Mouse (Mus musculus): ENCODE results near the gene Hoxa5. TPM values are rescaled to one million over a fixed set of nuclear protein-coding genes. Genes with fewer than 3 reads are reported as not detected.

The Hoxa5 gene
- polyA plus RNA-seq, 1 experiment from 2014 or later: 19.8 TPM

DNA sequence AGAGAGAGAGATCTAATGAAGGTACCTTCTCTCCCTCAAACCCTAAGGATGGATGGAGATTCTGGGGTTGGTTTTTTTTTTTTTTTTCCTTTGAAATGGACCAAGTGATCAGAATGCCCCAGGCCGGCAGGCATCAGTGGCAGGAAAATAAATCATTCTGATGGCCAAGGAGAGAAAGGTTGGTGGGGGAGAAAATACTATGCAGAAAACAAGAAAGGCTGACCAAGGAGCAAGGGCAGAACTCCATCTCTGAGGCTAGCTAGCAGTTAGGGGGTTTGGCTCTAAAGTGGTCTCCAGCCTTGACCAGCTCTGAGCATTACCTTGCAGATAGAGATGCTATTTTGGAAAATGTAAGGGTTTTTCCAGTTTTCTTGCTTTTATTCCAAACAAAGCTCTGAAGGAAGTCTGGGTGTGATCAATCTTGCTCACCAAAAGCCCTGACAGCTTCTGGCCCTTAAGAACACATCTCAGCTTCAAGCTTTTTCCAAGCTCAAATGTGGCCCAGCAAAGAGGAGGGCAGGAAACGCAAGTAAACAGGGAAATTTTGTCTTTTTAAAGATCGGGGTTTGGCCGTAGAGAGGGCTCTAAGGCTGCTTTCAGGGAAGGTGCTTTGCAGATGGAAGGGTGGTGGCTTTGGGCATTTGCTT lies 37.8 kb downstream of the Hoxa5 start:
- peak overlapping the region; percentile 45 for H3K4me3 ChIP-seq (replicated peaks)
- H3K27ac ChIP-seq: peak overlapping the region; percentile 89
- H3K36me3 ChIP-seq: no peaks in the 10 kb centered on the region
- H3K4me2 ChIP-seq: peak overlapping the region; percentile 58
- no peaks in the 10 kb centered on the region for H3K9me3 ChIP-seq
- peak overlapping the region; percentile 20; the same call in 1 of the 2 replicates for H3K9ac ChIP-seq
- peaks cover 15% of the 10 kb centered on the region for H3K27me3 ChIP-seq (replicated peaks)
- 10% methylated on average over 4 of the region's 4 CpGs for WGBS
- ATAC-seq (ENCODE audit: insufficient read depth, low FRiP score, low read depth): no peak
- H3K4me1 ChIP-seq: peaks cover 27% of the 10 kb centered on the region

DNA sequence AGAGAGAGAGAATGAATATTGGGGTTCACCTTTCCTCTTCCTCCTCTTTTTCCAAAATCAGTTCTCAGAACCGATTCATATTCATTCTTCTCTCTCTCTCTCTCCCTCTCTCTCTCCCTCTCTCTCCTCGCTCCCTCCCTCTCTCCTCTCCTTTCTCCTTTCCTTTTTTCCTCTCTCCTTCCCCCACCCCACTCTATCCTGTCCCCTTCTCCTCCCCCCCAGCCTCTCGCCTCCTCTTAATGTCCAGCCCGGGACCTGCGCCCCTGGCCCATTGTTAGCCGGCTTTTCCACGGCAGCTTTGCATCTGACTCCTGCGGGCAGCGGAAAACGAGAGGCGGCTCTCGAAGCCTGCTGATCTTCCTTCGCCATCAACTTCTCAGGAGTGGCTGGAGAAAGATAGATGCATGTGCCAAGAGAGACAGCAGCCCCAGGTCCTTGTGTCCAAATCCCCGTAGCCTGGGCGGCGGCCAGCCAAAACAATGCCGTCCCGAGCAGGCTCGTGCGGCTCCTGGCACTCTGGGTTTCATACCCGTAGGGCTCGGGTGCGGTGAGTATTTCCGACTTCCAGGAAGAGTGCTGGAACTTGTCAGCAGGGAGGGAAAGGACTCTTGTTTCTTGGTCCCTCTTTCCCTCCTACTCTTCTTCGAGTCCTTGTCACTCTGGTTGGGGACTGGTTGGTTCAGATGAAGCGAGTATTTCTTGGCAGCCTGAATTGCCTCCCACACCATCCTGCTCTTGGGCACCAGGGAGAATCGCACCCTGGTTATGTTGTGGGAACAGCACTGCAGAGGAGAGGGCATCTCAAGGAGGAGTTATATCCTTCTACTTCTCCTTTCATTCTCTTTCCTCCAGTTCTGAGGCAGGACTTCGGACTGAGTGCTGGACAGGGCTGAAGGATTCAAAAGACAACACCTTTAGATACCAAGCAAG lies 38.7 kb downstream of the Hoxa5 start:
- no peaks in the 10 kb centered on the region for H3K36me3 ChIP-seq
- H3K9me3 ChIP-seq: no peaks in the 10 kb centered on the region
- WGBS: 5% methylated on average over 28 of the region's 28 CpGs
- H3K4me2 ChIP-seq: peak overlapping the region; percentile 58
- peak overlapping the region; percentile 89 for H3K27ac ChIP-seq
- peak overlapping the region; percentile 52 for H3K9ac ChIP-seq
- no peak for ATAC-seq (ENCODE audit: insufficient read depth, low FRiP score, low read depth)
- peak overlapping the region; percentile 45 for H3K4me3 ChIP-seq (replicated peaks)
- H3K4me1 ChIP-seq: peaks cover 20% of the 10 kb centered on the region
- peaks cover 9% of the 10 kb centered on the region for H3K27me3 ChIP-seq (replicated peaks)

DNA sequence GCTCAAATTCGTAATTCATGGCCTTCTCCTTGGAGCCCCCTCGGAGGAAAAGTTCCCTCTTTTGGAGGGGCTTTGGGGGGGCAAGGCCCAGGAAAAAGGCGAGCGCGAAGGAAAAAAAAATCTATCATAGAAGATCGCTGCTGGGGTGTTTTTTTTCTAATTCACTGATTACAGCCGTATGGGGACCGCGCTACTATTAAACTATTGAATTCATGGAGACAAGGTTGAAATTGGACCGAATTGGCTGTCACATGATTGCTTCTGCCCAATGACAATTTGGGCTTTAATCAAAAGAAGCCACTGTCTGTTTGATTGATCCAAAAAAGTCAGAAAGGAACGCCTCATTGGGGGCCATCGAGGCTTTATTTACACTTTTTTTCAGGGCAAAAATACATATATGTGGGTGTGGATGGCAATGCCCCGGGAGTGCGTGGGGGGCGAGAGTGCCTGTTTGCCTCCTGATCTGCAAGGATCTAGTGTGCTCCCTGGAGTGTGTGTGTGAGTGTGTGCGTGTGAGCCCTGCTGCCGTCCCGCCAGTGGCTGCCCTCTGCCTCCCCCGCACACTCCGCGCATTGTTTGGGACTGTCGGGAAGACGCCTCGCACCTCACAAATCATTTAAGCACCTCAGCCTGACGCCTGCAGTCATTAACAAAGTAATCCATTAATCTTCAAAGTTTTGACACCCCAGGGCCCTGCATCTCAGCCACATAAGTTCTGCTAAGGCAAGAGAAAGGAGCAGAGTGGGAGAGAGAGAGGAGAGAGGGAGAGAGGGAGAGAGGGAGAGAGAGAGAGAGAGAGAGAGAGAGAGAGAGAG lies 39.6 kb downstream of the Hoxa5 start, which contains the start of gene Hoxa2:
TSS of gene Hoxa2 (minus strand) at position 206 of the 815 bp plus-strand sequence.
- peak; percentile 10; the same call in 1 of the 2 replicates for ATAC-seq (ENCODE audit: insufficient read depth, low FRiP score, low read depth)
- H3K9me3 ChIP-seq: no peaks in the 10 kb centered on the region
- H3K36me3 ChIP-seq: no peaks in the 10 kb centered on the region
- 4% methylated on average over 25 of the region's 25 CpGs for WGBS
- peak within 1 kb of the TSS; percentile 89 for H3K27ac ChIP-seq
- H3K4me1 ChIP-seq: peaks cover 20% of the 10 kb centered on the region
- peak within 1 kb of the TSS; percentile 45 for H3K4me3 ChIP-seq (replicated peaks)
- H3K27me3 ChIP-seq (replicated peaks): peaks cover 6% of the 10 kb centered on the region; the same call in 1 of the 2 replicates
- peak within 1 kb of the TSS; percentile 52 for H3K9ac ChIP-seq
- H3K4me2 ChIP-seq: peak within 1 kb of the TSS; percentile 58

DNA sequence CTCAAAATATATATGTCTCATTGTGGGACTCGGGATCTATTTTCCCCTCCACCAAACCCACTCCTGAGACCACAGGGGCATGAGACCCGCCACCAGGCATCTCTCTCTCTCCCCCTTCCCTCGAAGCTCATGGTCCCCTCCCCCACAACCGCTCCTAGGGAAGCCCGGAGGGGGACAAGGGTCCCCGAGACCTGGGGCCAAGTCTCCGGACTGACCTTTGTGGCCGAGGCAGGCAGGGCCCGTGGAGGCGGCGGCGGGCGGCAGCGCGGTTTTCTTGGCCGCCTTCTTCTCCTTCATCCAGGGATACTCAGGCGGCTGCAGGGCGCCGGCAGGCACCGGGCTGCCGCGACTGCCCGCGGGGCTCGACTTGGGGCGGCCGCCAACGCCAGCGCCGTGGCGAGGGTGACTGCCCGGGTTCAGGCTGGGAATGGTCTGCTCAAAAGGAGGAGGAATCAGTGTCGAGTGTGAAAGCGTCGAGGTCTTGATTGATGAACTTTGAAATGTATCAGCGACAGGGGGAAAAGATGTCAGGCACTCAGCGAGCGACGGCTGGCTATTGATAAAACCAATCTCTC lies 40.2 kb downstream of the Hoxa5 start:
- peak overlapping the region; percentile 58 for H3K4me2 ChIP-seq
- no peak for ATAC-seq (ENCODE audit: insufficient read depth, low FRiP score, low read depth)
- 1% methylated on average over 31 of the region's 39 CpGs for WGBS
- H3K27me3 ChIP-seq (replicated peaks): peaks cover 5% of the 10 kb centered on the region; the same call in 1 of the 2 replicates
- no peaks in the 10 kb centered on the region for H3K36me3 ChIP-seq
- peak overlapping the region; percentile 45 for H3K4me3 ChIP-seq (replicated peaks)
- H3K27ac ChIP-seq: peak overlapping the region; percentile 89
- peaks cover 26% of the 10 kb centered on the region for H3K4me1 ChIP-seq
- H3K9ac ChIP-seq: peak overlapping the region; percentile 35
- no peaks in the 10 kb centered on the region for H3K9me3 ChIP-seq

DNA sequence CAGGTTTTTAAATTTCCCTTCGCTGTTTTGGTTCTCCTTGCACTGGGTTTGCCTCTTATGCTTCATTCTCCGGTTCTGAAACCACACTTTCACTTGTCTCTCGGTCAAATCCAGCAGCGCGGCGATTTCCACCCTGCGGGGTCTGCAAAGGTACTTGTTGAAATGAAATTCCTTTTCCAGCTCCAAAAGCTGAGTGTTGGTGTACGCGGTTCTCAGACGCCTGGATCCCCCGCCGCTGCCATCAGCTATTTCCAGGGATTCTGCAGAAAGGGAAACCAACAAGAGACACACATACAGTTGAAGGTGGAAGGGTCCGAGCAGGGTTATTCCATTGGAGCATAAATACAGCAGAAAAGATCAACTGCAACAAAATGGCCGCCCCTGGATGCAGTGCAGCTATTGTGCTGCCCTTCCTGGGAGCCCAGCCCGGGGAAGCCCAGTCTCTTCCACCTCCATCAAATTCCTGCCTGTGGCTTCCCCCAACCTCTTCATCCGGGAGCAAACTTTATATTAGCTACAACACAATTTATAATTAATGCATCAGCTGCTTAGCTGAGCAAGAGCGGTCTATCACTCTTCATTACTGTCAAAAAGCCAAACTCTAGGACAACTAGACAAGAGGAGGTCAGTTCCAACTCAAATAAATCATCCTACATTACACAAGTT lies 40.9 kb downstream of the Hoxa5 start:
- Histone ChIP-seq H3K4me2 (peak overlapping the region; percentile 58), H3K36me3 (no peaks in the 10 kb centered on the region), H3K27ac (peak overlapping the region; percentile 89), H3K9ac (peak overlapping the region; percentile 35), H3K9me3 (no peaks in the 10 kb centered on the region), H3K27me3 (replicated peaks) (peaks cover 5% of the 10 kb centered on the region; the same call in 1 of the 2 replicates), H3K4me1 (peaks cover 27% of the 10 kb centered on the region), H3K4me3 (replicated peaks) (peak overlapping the region; percentile 45)
- 12% methylated on average over 17 of the region's 17 CpGs for WGBS
- ATAC-seq (ENCODE audit: insufficient read depth, low FRiP score, low read depth): no peak

DNA sequence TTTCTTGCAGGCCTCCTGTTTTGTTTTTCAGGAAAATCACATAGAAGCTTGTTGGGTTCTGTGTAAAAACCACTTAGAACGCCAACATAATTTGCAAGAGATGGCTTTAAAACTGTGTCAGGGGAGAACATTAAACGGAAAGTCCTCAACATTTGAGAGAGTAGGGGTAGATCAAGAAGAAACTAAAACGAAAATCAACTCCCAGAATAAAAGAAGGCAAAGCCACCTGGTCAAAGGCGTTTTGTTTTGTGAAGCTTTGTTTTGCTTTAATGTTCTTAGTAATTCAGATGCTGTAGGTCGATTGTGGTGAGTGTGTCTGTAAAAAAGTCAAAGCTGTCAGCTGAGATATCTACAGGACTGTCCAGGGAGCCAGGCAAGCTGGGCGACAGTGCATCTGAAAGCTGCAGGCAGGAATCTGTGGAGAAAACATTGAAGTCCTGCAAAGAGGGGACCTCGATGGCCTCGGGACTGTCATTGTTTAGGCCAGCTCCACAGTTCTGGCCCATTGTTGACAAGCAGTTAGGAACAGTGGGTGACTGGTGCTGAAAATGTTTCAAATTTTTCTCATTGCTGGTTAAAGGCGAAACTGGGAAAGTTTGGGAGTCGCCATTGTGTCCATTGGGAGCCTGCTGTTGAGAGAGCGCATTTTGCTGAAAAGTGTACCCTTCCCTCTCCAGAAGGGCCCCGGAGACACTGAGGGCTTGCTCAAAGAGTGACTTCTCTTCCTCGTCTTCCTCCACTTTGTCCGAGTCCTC lies 41.6 kb downstream of the Hoxa5 start:
- no peak for ATAC-seq (ENCODE audit: insufficient read depth, low FRiP score, low read depth)
- Histone ChIP-seq H3K27me3 (replicated peaks) (peaks cover 3% of the 10 kb centered on the region; the same call in 1 of the 2 replicates), H3K36me3 (no peaks in the 10 kb centered on the region), H3K4me3 (replicated peaks) (peak overlapping the region; percentile 45), H3K9me3 (no peaks in the 10 kb centered on the region), H3K4me1 (peaks cover 30% of the 10 kb centered on the region), H3K4me2 (peak overlapping the region; percentile 58), H3K9ac (peak overlapping the region; percentile 35; the same call in 1 of the 2 replicates), H3K27ac (peak overlapping the region; percentile 89)
- 18% methylated on average over 14 of the region's 14 CpGs for WGBS

DNA sequence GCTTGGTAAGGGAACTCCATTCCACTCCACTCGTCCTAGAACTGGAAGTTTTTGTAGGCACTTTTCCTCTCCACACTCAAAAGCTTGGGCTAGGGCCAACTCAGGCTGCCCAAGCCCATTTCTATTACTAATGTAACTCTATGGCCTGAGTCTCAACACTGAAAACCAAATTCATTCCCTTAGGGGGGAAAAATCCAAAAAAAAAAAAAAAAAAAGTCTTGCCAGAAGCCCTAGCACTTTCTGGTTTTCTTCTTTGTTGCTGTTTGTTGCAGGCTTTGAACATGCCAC lies 42.4 kb downstream of the Hoxa5 start:
- Histone ChIP-seq H3K9ac (no peak overlapping the region), H3K4me1 (peaks cover 27% of the 10 kb centered on the region), H3K27me3 (replicated peaks) (0 out of 2 replicates have a peak, but pooled peaks cover 2% of the 10 kb centered on the region), H3K9me3 (no peaks in the 10 kb centered on the region), H3K36me3 (no peaks in the 10 kb centered on the region), H3K27ac (peak overlapping the region; percentile 0; the same call in 1 of the 2 replicates), H3K4me2 (peak overlapping the region; percentile 44), H3K4me3 (replicated peaks) (no peak overlapping the region; the same call in 1 of the 2 replicates)
- WGBS: 18% methylated on average over 1 of the region's 1 CpGs
- no peak for ATAC-seq (ENCODE audit: insufficient read depth, low FRiP score, low read depth)

DNA sequence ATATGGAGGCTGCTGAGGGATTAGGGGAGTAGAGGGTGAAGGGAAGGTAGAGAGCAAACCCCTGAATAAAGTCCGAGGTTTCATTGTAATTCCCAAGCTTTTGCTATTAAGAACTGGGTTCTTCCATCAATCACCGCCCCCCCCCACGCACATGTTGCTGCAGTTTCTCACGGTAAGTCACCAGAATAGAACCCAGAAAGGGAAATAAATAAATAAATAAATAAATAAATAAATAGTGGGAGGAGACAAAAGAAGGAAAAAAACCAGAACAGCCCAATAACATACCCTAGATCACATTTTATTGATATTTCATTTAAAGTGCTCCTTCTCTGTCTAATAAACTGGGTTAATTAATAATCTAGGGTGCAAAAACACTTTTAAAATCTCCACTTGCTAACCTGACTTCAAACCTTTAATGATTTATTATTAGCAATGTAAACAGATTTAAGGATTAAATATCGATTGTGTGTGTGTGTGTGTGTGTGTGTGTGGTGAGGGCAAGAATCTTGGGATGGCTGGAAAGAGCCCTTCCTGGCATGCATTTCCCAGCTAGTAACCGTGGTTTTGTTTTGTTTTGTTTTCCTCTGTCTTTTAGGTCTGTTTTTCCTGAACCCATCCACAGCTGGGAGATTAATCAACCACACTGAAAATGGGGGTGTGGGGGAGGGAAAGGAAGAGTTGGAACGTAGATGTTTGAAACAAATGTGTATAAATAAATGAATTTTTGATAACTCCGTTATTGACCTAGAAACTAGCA lies 42.9 kb downstream of the Hoxa5 start:
- Histone ChIP-seq H3K9me3 (no peaks in the 10 kb centered on the region), H3K4me2 (peak overlapping the region; percentile 88), H3K9ac (no peak overlapping the region), H3K4me3 (replicated peaks) (peak overlapping the region; percentile 67), H3K27ac (peak overlapping the region; percentile 96), H3K36me3 (no peaks in the 10 kb centered on the region), H3K27me3 (replicated peaks) (peaks cover 6% of the 10 kb centered on the region; the same call in 1 of the 2 replicates), H3K4me1 (peaks cover 27% of the 10 kb centered on the region)
- ATAC-seq (ENCODE audit: insufficient read depth, low FRiP score, low read depth): no peak
- 16% methylated on average over 8 of the region's 8 CpGs for WGBS

DNA sequence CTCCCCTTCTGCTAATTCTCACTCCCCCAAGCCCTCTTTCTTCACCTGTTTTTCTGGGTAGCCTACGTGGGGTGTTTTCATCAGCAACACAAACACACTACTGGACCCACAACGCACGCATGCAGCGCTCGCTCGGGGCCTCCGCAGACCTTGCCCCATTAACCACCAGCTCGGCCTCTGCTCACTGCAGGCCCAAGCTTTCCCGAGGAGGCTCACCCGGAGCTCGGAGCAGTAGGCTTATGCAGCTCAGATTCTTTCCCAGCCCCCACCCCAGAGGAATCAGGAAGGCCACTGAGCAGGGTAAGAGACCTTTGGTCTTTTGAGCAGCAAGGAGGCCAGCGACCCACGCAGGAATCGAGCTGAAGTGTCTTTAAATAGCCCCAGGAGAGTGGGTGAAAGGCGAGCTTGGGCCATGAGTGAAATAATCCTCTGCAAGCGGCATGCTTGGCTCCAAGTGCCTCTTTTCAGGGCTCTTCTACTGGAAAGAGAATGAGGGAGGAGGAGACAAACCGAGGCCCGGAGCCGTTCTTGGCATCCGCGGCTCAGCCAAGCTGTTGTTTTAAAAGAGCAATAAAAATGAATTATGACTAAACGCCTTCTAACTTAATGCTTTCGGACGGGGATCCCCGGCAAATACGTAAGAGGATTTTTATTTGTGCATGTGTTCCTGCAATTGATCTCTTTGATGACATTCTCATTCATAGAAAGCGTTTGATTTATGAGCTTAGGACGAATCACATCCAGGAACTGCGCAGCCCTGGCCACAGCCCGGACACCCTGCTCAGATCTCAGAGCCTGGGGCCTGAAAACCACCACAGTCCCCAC lies 43.7 kb downstream of the Hoxa5 start:
- H3K4me1 ChIP-seq: peaks cover 24% of the 10 kb centered on the region
- H3K9me3 ChIP-seq: no peaks in the 10 kb centered on the region
- 5% methylated on average over 30 of the region's 30 CpGs for WGBS
- ATAC-seq (ENCODE audit: insufficient read depth, low FRiP score, low read depth): no peak
- peak overlapping the region; percentile 23; the same call in 1 of the 2 replicates for H3K9ac ChIP-seq
- H3K4me3 ChIP-seq (replicated peaks): peak overlapping the region; percentile 67
- H3K36me3 ChIP-seq: no peaks in the 10 kb centered on the region
- H3K4me2 ChIP-seq: peak overlapping the region; percentile 88
- peaks cover 13% of the 10 kb centered on the region; the same call in 1 of the 2 replicates for H3K27me3 ChIP-seq (replicated peaks)
- H3K27ac ChIP-seq: peak overlapping the region; percentile 96

Data from stomach, embryonic 15.5 days (tissue).